Mouse (Mus musculus) monocyte, adult 5-6 weeks (primary cell): ENCODE results near the gene Ces1e. TPM values are rescaled to one million over a fixed set of nuclear protein-coding genes. Genes with fewer than 3 reads are reported as not detected.

Source experiments
- ATAC-seq: fragments of 153-309, 156-312 bp; replicated peaks from 2 replicates; pipeline ENCODE4 v1.8.0; 2017; ENCODE audit warnings: mild to moderate bottlenecking; ENCODE audit not compliant: low TSS enrichment, insufficient number of reproducible peaks, severe bottlenecking, poor library complexity, low FRiP score
- total RNA-seq: library from RNA; stranded (forward); fragments of 200-1000, 200-491, 200-594 nt; gene quantifications from 3 replicates; pipeline ENCODE4 v1.2.3, GENCODE M21; 2017

Ces1e gene
- total RNA-seq, 1 experiment from 2014 or later, result not detected

DNA sequence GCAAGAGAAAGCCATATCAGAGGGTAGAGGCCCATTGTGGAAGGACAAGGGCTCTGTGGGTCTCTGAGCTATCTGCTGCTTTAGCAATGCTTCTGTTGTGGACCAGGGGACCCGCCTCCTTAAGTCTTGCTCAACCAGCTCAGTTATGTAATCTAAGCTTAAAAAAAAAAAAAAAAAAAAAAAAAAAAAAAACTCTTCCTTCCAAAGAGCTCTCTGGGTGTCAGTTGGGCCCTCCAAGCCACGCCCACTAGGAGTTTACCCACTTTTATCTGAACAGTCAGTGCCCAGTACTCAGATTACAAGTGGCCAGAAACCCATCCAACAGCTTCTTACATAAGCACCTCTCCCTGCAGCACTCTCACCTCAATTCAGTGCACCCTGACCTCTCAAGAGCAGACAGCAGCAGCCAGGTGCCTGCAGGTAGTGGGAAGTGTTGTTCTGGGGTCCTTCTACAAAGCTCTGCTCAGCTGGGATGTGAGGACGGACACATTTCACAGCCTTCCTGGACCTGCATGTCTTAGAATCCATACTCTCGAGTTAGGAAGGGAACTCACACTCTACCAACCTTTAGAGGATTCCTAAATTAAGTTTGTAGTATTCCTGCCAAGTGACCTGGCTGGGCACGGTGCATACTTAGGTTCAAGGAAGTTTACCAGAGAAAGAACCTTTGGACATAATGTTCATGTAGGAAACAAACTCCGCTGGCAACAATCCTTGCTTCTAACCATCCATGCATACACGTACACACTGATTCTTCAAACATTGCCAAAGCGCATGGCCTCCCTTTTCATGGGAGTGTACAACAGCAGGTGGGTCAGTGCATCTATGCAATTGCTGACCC is 31.5 kb downstream of the Ces1e start, which contains the start of gene Ces1d:
Ces1d (minus strand) TSS at position 154 of the 841 bp plus-strand sequence.
- no peak for ATAC-seq

DNA sequence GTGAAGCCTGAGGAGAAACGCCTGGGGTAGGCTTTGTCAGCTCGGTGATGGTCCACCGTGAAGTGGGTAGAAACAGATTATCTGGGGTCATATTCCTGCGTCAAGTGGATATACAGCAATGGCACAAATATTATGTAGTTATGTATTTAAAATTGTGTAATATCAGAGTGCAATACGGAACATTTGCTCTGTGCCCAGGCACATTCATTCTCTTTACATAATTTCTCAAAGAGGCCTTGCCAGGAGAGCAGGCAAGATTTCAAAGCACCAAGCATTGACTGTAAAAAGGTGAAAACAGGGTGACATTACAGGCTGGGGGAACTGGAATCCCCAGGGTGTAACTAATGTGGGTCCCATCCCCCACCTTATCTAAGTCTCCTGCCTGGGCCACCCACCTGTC is 33.0 kb downstream of the Ces1e start:
- no peak for ATAC-seq

DNA sequence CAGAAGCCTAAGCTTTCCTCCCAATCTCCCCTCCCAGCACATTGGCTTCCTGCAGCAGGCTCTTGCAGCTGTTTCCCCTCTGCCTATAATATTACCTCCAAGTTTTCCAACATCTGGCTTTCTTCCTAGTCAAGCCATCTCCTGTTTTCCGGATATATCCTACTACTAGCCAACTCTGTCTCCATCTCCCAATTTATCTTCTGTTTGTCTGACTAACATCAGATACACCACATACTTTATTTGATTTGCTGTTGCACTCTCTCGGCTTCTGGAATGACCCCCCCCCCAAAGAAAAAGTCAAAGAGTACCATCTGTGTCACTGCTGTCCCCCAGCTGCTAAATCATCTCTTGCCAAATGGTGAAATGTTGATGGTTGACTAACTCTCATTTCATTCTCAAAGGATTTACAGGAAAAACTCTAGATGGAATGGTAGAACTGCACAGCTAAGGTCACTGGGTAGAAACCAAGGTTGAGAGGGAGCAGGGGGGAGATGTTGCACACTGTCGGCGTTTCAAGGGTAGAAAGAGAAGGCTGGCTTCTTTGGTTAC is 48.8 kb downstream of the Ces1e start:
- ATAC-seq, result no peak

DNA sequence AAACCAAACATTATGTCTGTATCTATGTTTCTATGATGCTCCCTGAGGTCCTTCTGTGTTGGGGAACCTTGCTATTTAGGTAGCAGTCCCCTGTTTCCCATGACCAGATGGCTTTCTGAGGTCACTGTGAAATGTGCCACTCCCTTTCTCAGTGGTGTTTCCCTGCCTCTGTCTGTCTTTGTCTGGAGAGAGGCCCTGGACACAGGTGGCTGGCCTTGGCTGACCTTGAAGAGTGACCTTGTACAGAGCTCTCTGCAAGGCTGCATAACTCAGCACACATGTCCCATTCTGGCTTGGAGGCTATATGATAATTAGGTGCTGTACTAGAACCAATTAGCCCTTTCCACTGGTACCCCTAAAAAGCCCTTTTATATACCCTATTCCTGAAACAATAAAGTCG is 52.8 kb downstream of the Ces1e start:
- ATAC-seq, result no peak

DNA sequence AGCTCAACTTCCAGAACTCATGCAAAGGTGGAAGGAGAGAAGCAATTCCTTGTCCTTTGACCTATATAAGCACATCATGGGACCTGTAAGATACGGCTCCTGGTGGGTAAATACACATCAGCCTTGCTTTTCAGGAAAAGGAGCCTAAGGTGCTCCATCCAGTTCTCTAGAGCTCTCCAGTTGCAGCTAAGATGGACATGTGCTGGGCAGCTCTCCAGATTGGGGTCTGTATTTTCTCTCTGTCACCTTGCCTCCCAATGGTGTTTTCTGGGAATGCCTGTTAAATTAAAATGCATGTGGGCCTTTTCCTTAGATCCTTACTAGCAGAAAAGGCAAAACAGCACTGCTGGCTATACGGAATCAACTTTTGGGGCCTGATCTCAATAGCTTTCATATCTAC is 54.9 kb downstream of the Ces1e start:
- no peak for ATAC-seq

DNA sequence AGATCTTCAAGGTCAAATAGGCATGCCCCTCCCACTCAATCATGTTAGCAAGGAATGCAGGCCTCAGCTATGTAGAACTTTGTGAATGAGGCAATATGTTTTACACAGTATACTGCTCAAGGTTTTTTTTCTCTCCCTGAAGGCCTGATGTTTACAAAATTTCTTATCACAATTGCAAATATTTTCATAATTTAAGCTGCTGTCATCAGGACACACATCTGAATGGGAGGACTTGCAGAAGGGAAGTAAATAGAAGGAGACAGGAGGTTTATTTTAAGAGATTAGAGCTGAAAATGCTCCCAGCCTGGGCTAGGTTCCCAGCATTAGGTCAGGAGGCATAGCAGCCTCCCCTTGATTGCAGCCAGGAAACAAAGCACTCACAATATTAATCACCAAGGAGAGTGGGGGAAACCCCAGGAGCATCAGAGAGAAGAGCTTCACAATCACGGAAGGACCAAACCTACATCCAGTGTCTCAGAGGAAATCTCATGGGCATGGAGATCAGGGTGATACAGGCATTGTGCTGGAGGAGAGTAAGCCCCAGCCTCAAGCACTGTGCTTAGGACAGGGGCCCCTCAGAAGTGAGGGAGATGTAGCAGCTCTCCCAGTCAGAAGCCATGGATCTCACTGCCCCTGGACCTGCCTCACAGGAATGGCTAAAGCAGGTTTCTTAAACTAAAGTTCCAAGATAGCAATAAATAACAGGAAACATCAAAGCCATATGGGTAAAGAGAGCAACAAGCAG is 57.4 kb downstream of the Ces1e start:
- ATAC-seq, result no peak

DNA sequence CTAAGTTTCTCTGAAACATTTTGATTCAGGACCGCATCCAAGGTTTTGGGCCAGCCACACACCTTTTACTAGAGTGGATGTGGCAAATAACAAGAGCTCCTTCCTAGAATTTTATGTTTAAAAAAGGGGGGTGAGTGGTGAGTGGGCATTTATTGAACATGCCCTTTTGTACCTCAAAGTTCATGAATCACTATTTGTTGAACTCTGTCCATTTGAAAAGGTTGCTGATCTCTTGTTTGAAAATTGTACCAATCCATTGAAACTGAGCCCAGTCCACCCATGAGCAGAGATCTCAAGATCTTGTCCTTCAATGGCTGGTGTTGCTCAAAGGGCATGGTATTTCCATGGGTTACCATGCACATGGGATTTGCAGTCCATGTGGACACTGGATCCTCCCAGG is 66.1 kb downstream of the Ces1e start:
- ATAC-seq, result no peak

DNA sequence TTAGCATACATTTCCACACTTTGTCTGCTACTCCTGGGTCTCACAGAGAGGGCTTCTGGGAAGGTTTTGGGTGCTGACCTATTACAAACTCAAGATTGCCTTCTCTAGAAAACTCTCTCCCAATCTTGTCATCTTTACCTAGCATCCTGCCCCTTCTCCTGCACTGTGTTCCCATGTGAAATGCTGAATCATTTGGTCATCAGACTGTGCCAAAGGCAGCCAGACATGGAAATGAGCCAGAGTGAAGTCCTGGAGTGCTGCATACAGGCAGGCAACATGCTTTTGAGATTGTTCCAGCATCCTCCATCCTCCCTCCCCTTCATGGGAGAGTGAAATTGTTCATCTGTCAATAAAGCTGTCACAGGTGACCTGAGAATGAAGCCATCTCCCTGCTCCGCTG is 78.0 kb downstream of the Ces1e start:
- ATAC-seq, result no peak

Other genes with a start within 250 kb of the Ces1e start
- gene Ces1a, start 181.4 kb downstream of the Ces1e start, total RNA-seq, result 0.29 TPM in 1 of 3 replicates, not detected in the others
- gene Ces1b, start 149.6 kb downstream of the Ces1e start, total RNA-seq, result not detected in 3 replicates
- gene Ces1c, start 98.3 kb downstream of the Ces1e start, total RNA-seq, result 0.29 TPM in 1 of 3 replicates, not detected in the others
- gene Ces1d, start 31.8 kb downstream of the Ces1e start, total RNA-seq, result not detected in 3 replicates
- gene Ces1f, start 50.1 kb upstream of the Ces1e start, total RNA-seq, result not detected in 3 replicates
- not detected in 3 replicates for gene Ces1g, start 107.7 kb upstream of the Ces1e start, total RNA-seq
- not detected in 3 replicates for gene Ces1h, start 150.1 kb upstream of the Ces1e start, total RNA-seq